Mouse (Mus musculus) urinary bladder, postnatal 14 days (tissue): ENCODE results near the gene Adcy2.
A peak's percentile ranks its signal among the peaks of the same experiment; 100 is the strongest.

Source experiments
- DNase-seq: peaks from one replicate; pipeline ENCODE4 v3.0.0; 2021; ENCODE audit warnings: low spot score

Adcy2 gene

DNA sequence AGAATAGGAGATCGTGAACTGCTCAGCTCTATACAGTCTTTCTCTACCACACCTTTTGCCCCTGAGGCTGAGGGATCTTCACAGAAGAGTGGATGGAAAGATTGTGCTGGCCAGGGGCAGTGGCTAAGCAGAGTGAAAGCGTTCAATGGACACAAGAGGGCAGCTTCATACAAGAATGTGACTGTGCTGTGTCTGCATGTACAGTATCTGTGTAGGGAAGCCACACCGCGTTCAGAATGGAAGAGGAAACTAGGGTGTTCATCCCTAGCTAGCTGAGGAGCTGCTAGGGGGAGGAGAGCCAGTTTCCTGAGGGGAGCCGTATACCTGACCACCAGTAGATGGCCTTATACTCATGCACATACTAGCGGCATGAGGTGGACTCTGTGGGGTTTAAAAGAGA is 376.5 kb downstream of the Adcy2 start:
- DNase-seq, result no peak

DNA sequence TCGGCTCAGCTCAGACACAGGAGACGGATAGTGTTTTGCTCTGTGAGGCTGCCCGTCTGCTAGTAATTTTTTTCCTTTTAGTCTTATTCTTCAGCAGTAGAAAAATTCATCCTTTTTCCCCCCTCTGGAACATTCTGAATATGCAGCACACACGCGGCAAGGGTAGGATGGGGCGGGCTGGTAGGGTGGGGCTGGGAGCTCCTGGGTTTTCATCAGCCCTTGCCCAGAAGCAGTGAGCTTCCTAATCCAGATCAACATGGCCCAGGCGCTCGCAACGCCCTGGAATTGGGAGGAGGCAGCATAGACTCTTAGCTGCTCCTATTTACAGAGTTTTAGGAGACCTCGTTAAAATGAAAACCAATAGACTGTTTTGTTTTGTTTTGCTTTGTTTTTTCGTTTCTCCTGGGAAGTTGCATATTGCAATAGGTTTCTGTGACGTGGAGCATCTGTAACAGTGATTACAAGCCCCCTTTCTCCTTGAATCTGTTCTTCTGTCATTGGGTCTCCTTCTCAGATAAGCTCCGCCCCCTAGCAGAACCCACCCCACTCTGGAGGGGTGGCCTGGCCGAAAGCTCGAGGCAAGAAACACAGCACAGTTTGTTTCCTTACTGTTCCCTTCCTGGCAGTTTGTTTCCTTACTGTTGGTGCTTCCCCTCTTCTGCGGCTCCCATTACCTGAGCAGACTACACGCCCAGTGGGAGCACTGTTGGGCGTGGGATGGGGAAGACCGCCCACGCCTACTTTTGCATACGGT is 391.5 kb downstream of the Adcy2 start:
- DNase-seq, result no peak

DNA sequence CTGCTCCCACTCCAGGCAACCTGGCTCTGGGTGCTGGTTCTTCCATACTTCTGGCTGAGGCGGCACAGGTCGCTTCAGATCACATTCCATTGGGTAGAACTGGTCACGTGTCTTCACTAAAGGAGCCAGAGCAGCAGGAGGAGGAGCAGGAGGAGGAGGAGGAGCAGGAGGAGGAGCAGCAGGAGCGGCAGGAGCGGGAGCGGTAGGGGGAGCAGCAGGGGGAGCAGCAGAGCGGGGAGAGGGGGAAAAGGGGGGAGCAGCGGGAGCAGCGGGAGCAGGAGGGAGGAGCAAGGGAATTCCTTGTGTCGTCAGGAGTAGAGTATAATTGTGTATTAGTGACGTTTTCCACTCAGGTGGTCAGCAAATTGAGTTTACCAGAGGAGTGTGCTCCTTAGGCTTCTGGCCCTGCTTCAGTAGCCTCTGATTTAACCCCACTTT is 393.6 kb downstream of the Adcy2 start:
- peak; percentile 36 for DNase-seq

DNA sequence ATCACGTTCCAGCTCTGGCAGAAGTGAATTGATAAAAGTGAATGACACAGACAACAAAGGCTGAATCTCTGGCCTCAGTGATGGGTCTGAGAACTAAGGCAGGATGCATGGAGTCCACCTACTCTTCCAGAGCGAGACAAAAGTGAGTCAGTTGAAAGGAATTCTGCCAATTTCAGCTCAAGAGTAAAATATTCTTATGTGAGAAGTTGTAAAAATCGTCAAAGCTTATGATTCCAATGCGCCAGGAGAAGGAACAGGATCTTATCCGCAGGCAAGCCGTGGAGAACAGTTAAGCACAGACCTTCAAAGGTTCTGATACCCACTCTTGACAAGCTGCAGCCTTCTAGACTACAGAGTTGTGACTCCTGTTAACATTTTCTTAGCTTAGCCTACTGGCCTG is 396.3 kb downstream of the Adcy2 start:
- no peak for DNase-seq

DNA sequence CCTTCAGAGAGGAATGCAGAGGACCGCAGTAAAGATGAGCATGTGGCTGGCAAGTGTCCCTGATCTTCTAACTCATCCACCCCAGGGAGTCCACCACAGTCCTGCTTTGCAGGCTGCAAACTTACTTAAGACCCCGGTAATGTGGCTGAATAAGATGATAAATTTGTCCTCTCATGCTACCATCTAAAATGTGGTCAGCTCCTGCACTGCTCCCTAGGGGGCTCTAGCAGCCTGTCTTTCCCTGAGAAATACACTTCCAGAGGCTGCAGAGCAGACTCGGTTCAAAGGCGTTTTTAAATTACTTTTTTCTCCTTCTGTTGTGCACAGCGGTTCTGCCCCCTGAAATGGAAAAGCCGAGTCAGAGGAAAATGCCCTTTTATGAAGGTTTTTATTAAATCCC is 398.2 kb downstream of the Adcy2 start:
- no peak for DNase-seq

DNA sequence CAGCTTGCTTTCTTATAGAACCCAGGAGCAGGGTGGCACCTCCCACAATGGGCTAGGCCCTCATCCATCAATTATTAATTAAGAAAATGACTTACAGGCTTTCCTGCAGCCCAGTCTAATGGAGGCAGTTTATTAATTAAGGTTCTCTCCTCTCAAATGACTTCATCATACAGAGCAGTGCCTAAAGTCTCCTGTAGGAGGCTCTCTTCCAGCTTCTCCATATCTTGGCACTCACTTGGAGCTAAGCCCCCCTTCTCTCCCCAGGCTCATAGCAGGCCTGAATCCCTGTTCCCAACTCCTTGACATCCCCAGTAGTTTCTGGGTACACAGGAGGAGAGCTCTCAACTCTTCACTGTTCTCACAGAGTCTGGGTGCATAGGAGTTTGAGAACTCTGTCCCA is 400.4 kb downstream of the Adcy2 start:
- DNase-seq, result no peak

DNA sequence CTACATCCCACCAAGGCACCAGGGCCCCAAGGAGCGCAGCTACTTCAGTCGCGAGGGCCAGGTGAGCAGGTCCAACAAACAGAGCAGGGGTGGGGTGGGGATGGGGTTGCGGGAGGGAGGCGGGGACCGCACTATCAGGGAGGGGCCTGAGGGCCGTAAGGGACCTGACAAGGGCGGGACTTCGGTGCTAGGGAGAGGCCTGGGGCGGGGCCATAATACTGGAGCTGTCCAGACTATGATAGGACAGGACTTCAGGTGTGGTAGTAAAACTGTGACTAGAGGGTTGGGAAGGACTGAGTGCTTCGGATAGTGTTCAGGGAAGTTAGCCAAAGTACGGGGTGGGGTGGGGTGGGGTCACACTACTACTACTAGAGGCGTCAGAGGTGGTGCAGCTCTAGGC is 401.7 kb downstream of the Adcy2 start:
- DNase-seq, result no peak

DNA sequence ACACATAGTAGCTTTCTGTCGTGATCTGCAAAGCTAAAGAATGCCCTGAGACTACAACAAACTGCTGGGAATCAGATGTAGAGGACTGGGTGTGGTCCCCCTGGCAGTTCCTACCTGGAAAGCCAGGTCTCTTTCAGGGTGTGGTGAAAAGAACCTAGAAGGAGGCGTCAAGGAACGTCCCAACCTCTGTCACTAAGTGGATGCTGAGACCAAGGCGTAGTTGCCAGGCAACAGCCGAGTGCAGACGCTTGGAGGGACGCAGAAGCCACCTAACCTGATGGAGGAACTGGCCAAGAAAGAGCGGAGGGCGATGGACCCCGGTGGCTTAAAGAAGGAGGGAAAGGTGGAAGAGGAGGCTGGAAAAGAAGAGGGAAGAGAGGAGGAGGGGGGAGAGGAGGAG is 402.1 kb downstream of the Adcy2 start, which contains the start of gene 1700001L19Rik:
1700001L19Rik (plus strand) TSS at position 223 of the 400 bp plus-strand sequence.
- no peak for DNase-seq

DNA sequence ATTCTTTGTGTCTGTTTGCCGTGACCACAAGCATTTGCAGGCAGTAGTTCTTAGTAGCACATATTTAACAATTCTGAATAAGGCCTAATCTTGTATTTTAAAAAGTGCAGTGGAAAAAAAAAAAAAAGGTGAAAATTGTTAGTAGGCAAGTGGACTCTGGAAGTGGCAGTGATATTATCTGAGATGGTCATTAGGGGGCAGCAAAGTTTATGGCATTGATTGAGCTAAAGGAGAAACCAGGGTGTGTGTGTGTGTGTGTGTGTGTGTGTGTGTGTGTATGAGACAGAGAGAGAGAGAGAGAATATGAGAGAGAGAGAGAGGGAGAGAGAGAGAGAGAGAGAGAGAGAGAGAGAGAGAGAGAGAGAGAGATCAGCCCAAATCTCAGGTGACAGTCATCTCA is 405.5 kb downstream of the Adcy2 start:
- no peak for DNase-seq

DNA sequence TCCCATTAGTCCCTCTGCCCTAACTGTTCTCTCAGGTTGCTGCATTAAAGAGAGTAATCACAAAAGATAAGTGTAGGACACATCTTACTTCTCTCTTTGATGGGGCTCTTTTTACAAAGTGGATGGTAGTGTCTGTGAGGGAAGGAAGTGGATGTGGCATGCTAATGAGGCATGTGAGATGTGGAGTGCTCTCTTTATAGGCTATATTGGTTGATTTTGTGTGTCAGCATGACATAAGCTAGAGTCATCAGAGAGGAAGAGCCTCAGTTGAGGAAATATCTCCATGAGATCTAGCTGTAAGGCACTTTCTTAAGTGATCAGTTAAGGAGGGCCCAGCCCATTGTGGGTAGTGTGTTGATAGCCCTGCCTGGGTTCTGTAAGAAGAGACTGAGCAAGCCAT is 411.0 kb downstream of the Adcy2 start:
- no peak for DNase-seq

DNA sequence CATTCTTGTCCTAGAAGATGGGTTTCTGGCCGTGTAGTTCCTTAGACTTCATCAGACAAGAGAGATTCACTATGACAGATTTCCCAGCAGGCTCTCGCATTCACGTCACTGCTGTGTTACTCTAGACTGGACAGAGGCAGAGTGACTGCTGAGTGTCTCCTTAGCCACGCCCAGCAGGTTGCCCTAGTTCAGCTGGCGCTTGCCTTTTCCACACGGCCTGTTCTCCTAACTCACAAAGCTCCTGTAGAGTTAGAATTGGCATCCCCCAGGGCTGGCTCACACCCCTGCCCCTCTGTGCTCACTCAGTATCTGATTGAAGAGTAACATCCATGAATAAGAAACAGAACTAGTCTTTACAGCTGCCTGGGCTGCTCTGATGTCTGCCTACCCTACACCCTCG is 413.9 kb downstream of the Adcy2 start:
- DNase-seq, result no peak

DNA sequence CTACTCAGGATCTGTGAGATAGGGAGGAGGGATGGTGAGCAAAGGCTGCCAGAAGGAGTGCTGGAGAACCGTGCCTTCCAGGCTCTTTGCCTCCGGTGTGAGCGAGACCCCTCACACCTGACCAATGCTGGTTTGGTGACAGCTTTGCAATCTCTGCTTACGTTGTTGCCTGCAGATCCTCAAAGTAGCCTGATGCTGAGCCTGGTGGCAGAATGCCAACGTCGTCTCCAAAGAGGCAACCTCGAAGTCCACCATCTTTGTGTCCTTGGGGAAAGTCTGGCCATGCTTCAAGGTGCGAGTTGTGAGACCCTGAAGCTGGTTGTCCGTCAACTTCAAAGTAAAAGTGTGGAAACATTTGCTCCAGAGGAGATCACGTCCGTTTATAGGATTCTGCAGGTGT is 415.4 kb downstream of the Adcy2 start:
- DNase-seq, result no peak

DNA sequence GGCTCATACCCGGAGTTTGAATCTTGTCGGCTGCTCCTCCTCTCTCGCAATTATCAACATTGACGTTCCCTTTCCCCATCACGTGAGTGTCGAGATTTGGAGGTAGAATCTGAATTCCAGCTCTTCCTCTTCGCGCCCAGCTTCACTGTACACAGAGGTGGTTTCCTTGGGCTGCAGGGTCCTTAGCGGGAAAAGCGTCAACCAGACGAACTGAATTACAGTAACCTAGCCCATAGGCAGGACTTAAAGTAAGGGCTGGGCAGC is 416.9 kb downstream of the Adcy2 start:
- DNase-seq, result no peak

DNA sequence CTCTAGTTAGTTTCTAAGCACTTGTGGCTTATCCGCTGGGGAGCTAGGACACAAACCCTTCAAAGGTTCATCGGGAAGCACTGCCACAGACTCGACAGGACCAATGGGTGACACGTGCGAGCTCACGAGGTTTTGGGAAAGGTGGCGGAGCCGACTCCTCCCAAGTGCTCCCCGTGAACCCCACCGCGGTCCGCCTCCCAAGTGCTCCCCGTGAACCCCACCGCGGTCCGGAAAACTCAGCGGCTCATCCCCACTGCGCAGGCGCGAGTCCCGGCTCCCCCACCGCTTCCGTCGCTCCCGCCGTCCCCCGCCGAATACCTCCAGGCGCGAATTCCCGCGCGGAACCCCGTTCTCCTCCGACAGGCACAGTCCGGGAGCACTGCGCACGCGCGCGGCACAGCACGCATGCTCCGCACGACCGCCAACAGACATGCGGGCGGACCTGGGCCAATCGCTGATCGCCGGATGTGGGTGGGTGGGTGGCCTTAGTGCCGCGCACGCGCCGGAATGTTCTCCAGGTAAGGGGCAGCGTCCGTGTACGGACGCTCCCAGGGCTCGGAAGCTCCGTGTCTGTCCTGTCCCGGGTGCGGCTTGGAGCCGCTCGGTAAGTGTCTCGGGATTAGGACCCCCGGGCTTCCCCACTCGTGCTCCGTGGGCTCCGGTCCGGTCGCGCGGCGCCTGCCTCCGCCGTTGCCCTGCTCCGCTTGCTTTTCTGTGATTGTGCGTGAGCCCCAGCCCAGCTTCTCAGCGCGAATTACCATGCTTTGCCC is 417.4 kb downstream of the Adcy2 start, which contains the start of the genes Mtrr and Fastkd3:
Mtrr (minus strand) TSS at position 403 of the 770 bp plus-strand sequence.
Fastkd3 (plus strand) TSS at position 488 of the 770 bp plus-strand sequence.
- peak; percentile 98 for DNase-seq

DNA sequence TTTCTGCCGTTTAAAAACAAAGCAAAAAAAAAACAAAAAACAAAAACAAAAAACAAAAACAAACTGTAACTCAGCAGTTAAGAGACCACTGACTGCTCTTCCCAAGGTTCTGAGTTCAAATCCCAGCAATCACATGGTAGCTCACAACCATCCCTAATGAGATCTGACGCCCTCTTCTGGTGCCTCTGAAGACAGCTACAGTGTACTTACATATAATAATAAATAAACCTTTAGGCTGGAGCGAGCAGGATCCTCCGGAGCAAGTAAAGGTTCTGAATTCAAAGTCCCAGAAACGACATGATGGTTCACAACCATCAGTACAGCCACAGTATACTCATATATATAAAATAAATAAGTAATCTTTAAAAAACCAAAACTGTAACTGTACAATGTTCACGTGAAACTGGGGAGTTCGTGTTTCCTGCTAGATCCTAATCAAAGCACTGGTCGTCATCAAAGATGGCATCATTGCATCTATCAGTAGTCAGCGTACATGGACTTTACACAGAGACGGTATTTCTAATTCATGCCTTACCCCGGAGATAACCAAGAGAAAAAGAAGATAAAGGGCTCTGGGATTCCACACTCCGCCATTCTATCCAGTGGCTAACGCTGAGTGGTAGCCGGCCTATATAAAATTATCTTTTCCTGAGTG is 418.1 kb downstream of the Adcy2 start:
- no peak for DNase-seq

DNA sequence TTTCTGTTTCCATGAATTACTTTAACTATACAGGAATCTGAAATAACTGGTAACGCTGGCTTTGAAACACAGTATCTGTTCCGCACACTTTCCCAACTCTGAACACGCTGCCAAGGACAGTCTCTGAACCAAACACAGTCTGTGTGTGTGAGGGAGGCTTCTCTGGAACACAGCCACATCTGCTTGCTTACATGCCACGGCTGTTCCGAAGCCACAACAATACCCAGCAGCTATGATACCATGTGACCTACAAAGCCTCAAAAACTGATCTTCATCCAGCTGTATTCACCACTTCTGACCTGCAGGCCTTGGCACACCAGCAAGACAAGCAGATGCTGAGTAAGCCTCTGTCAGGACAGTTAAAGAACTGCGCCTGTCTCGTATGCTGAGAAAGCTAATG is 421.4 kb downstream of the Adcy2 start:
- peak; percentile 23 for DNase-seq

DNA sequence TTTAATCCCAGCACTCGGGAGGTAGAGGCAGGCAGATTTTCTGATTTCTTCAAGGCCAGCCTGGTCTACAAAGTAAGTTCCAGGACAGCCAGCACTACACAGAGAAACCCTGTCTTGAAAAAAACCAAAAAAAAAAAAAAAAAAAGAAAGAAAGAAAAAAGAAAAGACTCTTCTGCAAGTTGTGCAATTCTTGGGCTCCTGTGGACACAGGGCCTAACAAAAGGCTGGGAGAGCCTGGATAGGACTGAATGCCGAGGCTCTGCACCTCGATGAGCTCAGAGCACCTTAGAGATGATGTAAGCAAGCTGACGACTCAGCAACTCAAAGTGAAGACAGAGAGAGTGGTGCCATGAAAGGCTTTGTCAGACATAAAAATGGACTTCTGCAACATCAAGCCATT is 424.9 kb downstream of the Adcy2 start:
- DNase-seq, result no peak

DNA sequence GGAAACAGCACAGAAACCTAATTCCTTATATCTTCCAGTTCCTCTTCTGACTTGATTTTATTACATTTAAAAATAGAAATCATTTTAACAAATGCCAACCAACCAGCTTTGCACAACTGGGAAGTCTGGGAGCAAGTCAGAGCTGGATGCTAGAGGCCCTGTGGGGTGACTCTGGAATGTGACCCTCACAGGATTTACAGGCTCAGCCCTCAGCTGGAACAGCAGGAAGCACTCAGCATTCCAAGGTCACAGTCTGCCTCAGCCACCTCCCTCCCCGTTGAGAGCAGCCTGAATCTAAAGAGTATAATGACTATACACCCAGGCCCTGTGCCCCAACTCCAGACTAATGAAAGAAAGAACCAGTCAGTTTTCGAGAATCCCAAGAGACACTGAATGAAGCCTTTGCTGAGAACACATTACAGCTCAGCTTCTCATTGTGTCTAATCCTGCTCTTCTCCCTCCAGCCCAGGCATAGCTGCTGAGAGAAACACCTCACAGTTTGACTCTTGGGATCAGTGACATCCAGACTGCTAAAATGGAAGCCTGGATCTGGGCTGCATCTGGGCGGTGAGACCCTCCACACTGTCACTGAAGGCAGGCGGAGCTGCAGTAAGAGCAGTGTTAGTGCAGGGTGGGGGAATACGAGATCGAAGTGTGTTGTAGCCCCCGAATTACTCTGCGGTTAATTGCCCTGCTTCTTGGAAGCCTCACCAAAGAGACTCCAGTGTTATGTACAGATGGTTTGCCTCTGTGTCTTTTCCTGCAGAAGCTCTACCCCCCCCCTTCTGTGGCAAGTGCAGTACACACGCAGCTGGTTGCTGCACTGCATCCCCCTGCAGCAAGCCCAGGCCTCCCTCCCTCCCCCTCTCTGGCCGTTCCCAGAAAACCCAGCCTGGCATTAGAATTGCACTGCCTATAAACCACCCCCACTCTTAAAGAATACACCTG is 426.1 kb downstream of the Adcy2 start:
- DNase-seq, result no peak

DNA sequence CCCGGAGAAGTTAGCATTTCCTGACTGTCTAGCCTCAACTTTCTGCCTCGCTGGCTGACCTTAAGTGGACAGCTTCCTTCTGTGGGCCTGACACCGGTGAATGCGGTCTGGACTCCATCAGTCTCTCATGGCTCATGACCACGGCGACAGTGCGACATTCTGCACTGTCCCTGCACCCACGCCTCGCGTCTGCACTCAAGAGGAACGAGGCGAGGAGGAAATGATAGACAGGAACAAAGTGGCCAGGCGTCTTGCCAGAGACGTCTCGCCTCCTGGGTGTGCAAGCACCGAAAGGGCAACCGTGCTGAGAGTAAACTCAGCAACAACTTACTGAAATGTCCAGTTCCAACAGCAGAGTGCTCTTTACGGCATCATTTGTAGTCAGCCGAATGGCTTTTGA is 427.1 kb downstream of the Adcy2 start:
- DNase-seq, result no peak
